Mouse (Mus musculus): Measurements from ENCODE around the gene Cnpy4.
"Not testable (repeated sequence)": the region's sequence is repeated elsewhere in the genome, so short reads cannot be mapped to it uniquely, and the experiment has no call there.

The Cnpy4 gene

GRCm38 (mm10) chr5:138202086-138202485, 14.8 kb downstream of the Cnpy4 start:
- no peak for DNase-seq (ENCODE audit: low spot score)

- no peak for DNase-seq (ENCODE audit: low spot score)
Measured at GRCm38 (mm10) chr5:138207253-138207652, 20.0 kb downstream of the Cnpy4 start.

GRCm38 (mm10) chr5:138207873-138208272, 20.6 kb downstream of the Cnpy4 start:
- no peak for DNase-seq (ENCODE audit: low spot score)

GRCm38 (mm10) chr5:138216632-138217031, 29.3 kb downstream of the Cnpy4 start:
- DNase-seq (ENCODE audit: low spot score), result not testable (repeated sequence)

GRCm38 (mm10) chr5:138219864-138220263, 32.6 kb downstream of the Cnpy4 start:
- no peak for DNase-seq (ENCODE audit: low spot score)

- DNase-seq (ENCODE audit: low spot score), result peak; percentile 80
Measured at GRCm38 (mm10) chr5:138222111-138222510, 34.8 kb downstream of the Cnpy4 start.

- no peak for DNase-seq (ENCODE audit: low spot score)
Measured at GRCm38 (mm10) chr5:138223287-138223686, 36.0 kb downstream of the Cnpy4 start.

- no peak for DNase-seq (ENCODE audit: low spot score)
Measured at GRCm38 (mm10) chr5:138225700-138226099, 38.4 kb downstream of the Cnpy4 start, which contains the start of gene Nxpe5. Gene Nxpe5, plus strand, starts transcription at chr5:138225898.

GRCm38 (mm10) chr5:138226491-138226890, 39.2 kb downstream of the Cnpy4 start:
- DNase-seq (ENCODE audit: low spot score), result no peak

- DNase-seq (ENCODE audit: low spot score), result no peak
Measured at GRCm38 (mm10) chr5:138227367-138227766, 40.1 kb downstream of the Cnpy4 start.

GRCm38 (mm10) chr5:138228026-138228425, 40.7 kb downstream of the Cnpy4 start:
- peak; percentile 23 for DNase-seq (ENCODE audit: low spot score)

GRCm38 (mm10) chr5:138229511-138229910, 42.2 kb downstream of the Cnpy4 start:
- DNase-seq (ENCODE audit: low spot score), result no peak

- no peak for DNase-seq (ENCODE audit: low spot score)
Measured at GRCm38 (mm10) chr5:138233778-138234177, 46.5 kb downstream of the Cnpy4 start.

- no peak for DNase-seq (ENCODE audit: low spot score)
Measured at GRCm38 (mm10) chr5:138234224-138234623, 46.9 kb downstream of the Cnpy4 start.

GRCm38 (mm10) chr5:138241511-138241910, 54.2 kb downstream of the Cnpy4 start:
- no peak for DNase-seq (ENCODE audit: low spot score)
